Mouse (Mus musculus) megakaryocyte, embryonic 14.5 days (primary cell): ENCODE measurements around the gene Golga2. TPM values are rescaled to one million over a fixed set of nuclear protein-coding genes. Genes with fewer than 3 reads are reported as not detected.

Experiments used
- H3K27me3 ChIP-seq: replicated peaks from 2 replicates; pipeline ENCODE3; 2012; ENCODE audit warnings: inconsistent platforms
- H3K36me3 ChIP-seq: replicated peaks from 2 replicates; pipeline ENCODE3; 2012; ENCODE audit warnings: low read length, inconsistent platforms, mixed read lengths
- H3K4me1 ChIP-seq: 2 replicates; pipeline ENCODE4 v1.6.1; 2012; ENCODE audit warnings: inconsistent platforms
- H3K4me3 ChIP-seq: replicated peaks from 2 replicates; pipeline ENCODE3; 2012; ENCODE audit warnings: moderate library complexity, mild to moderate bottlenecking, inconsistent platforms
- H3K9me3 ChIP-seq: 2 replicates; pipeline ENCODE4 v1.6.1; 2012; ENCODE audit warnings: inconsistent platforms
- FLI1 ChIP-seq: IDR thresholded peaks from 2 replicates; pipeline ENCODE4 v1.6.1; 2012; ENCODE audit warnings: low read length, inconsistent platforms, mixed read lengths
- GATA1 ChIP-seq: IDR thresholded peaks from 3 replicates; pipeline ENCODE4 v1.6.1; 2012; ENCODE audit warnings: mixed read lengths, low read length, inconsistent platforms, borderline replicate concordance
- polyA plus RNA-seq: library from polyadenylated mRNA; stranded (reverse); fragments of >175 nt; gene quantifications from 2 replicates; pipeline ENCODE4 v1.2.3, GENCODE M21; 2012; ENCODE audit warnings: low replicate concordance; ENCODE audit not compliant: insufficient read depth

The Golga2 gene
- polyA plus RNA-seq, 1 experiment = 26.0 TPM

DNA sequence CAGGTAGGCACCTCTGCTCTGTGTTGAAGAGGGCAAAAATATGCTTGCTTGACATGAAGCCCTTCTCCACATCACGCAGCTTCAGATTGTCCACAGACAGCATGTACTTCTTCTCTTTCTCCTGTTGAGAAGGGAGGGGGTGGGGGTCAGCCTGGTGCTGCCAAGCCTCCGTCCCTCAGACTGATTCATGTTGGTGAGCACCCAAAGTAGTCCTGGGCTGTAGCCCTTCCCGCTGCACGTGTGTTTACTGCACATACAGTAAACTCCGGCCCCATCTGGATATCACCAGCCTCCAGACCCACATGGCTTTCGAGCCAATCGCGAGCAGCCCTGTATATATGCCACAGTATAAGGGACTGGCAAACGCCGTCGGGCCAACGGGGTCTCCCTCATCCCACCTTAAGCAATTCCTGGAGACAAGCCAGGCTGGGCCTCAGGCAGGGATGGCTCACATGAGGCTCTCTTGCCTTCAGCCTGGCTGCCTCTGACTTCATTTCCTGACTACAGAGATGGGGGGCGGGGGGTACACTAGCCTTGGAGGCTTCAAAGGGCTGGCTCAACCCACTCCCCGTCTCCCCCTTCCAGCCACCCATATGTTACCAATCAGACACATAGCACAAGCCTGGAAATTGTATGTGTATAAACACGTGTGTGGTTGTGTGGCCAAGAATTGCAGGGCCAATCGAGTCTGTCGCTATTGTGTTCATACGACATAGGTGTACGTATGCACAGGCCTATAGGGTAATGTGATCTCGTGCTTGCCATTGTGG, 29.9 kb downstream of the Golga2 start:
- H3K36me3 ChIP-seq = no peaks in the 10 kb centered on the region
- no peak overlapping the region for H3K4me3 ChIP-seq
- H3K27me3 ChIP-seq = peaks cover 80% of the 10 kb centered on the region
- H3K4me1 ChIP-seq = peaks cover 53% of the 10 kb centered on the region
- no peak for TF ChIP-seq GATA1
- no peak for TF ChIP-seq FLI1
- H3K9me3 ChIP-seq = no peaks in the 10 kb centered on the region

DNA sequence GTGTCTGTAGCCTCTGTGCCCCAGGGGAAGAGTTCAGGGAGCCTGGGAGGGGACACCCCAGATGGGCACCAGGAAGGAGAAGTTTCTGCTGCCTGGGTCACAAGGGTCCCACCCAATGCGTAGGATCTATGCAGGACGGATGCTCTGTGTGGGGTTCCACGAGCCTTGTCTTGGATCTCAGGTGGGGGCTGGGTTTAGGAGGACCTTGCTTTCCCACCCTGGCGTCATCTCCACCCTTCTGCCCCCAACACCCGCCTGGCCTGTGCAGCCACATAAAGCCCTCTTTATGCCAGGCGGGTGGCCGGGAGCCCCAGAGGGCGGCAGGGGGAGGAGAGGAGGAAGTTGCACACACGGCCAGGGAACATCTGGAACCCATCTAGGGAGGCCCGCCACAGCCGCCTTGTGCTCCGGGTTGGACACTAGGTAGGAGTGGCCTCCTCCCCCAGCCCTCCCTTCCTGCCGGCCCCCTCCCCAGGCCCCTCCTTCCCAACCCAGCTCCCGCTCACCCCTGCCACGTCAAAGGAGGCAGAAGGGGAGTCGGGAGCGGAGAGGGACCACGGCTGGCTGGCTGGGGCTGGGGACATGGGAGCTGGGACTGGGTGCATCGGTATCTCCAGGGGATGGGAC, 30.7 kb downstream of the Golga2 start:
- peaks cover 80% of the 10 kb centered on the region for H3K27me3 ChIP-seq

DNA sequence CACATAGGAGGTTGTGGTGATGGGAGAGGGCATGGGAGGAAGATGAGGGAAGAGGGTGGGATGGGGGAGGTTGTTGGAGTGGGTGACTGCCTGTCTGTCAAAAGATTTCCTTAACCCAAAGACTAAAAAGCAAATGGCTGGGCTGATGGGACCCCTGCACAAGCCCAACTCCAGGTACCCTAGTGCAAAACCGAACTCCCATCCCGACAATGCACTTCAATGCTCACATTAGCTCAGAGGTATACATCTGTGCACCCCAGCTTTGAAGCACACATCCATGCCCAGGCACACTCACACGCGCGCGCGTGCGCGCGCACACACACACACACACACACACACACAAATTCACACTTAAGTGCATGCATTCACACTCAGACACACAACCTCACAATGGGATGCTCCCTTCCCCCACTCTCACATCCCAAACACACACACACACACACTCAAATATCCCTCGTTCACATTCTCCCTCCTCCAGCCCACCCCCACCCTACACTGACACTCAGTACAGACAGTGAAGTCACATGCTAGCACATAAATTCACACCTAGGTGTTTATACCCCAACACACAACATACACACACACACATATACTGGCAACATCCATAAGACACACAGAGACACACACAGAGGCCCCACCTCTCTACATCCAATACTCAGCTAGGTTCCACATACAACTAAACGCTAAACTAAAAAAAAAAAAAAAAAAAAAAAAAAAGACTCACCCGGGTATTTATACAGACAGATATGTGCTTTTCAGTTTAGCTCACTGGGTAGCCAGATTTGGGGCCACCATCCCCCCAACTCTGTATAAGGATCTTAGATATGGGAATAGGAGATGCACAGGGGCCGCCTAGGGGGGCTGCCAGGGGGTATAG, 31.8 kb downstream of the Golga2 start:
- no peak for TF ChIP-seq GATA1
- Histone ChIP-seq H3K36me3 (no peaks in the 10 kb centered on the region), H3K4me3 (no peak overlapping the region), H3K9me3 (no peaks in the 10 kb centered on the region), H3K27me3 (peaks cover 79% of the 10 kb centered on the region), H3K4me1 (peaks cover 41% of the 10 kb centered on the region)

More for the DNA sequence above, 30.7 kb downstream of the Golga2 start:
- Histone ChIP-seq H3K4me1 (peaks cover 45% of the 10 kb centered on the region), H3K4me3 (peak overlapping the region; percentile 12), H3K36me3 (no peaks in the 10 kb centered on the region), H3K9me3 (no peaks in the 10 kb centered on the region)
- no peak for TF ChIP-seq FLI1
- no peak for TF ChIP-seq GATA1

DNA sequence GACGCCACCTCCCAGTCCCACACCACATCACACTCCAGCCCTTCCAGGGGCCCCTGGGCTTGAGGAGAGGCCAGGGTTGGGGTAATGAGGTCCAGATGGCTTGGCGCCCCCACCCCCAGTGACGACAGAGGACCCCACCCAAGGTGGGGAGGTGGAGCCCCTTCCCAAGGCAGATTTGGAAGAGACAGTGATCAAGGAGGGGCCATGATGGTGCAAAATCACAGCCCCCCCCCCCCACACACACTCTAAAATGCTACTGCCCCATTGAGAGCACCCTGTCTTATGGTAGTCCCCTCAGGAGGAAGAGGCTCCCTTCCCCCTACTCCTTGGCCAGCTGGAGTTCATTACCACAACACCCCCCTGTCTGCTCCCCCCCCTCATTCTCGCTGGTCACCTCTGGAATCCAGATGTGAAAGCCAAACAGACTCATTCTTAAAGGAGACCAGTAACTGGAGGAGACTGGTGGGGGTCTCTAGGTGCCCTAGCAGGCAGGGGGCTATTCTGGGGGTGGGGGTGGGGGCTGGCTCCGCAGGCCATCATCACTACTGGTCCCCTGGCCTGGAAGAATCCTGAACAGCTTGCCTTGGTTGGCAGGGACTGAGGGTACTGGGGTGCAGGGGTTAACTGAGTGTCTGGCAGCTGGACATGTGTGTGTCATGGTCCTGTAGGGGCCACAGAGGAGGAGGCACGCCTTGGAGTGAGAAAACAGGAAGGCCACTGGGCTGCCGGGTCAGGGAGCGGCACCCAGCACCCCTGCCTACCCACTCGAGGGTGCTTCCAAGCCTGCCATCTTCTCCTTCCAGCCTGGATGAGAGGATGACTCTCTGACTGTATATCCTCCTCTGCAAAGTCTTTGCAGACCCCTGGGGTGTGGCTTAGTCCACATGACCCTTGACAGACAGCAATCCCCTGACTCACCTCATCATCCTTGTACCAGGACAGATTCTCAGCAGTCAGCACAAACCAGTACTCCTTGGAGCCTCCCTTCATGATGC, 32.7 kb downstream of the Golga2 start:
- no peaks in the 10 kb centered on the region for H3K36me3 ChIP-seq
- H3K9me3 ChIP-seq = no peaks in the 10 kb centered on the region
- H3K4me3 ChIP-seq = no peak overlapping the region
- TF ChIP-seq GATA1 (no peak), FLI1 (no peak)
- peaks cover 38% of the 10 kb centered on the region for H3K4me1 ChIP-seq
- peaks cover 79% of the 10 kb centered on the region for H3K27me3 ChIP-seq

DNA sequence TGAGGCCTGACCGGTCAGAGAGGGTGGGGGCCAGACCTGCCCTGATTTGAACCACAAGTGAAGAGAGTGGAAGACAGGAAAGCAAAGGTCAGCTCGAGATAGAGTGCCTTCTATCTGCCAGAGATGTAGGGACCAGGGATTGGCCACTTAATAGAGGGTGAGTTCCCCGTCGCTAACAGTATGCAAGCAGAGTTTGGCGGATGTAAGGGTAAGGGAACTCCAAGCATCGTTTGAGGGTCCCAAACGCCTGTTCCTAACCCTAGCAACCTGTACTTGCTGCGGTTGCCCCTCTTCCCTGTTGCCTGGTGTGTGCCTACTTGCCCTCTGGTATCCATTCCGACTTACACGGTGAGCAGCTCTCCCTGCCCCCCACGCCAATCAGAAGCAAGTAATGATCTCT, 33.5 kb downstream of the Golga2 start:
- no peak overlapping the region for H3K4me3 ChIP-seq
- H3K27me3 ChIP-seq = peaks cover 77% of the 10 kb centered on the region
- TF ChIP-seq GATA1 (no peak), FLI1 (no peak)
- peaks cover 40% of the 10 kb centered on the region for H3K4me1 ChIP-seq
- H3K9me3 ChIP-seq = no peaks in the 10 kb centered on the region
- H3K36me3 ChIP-seq = no peaks in the 10 kb centered on the region

DNA sequence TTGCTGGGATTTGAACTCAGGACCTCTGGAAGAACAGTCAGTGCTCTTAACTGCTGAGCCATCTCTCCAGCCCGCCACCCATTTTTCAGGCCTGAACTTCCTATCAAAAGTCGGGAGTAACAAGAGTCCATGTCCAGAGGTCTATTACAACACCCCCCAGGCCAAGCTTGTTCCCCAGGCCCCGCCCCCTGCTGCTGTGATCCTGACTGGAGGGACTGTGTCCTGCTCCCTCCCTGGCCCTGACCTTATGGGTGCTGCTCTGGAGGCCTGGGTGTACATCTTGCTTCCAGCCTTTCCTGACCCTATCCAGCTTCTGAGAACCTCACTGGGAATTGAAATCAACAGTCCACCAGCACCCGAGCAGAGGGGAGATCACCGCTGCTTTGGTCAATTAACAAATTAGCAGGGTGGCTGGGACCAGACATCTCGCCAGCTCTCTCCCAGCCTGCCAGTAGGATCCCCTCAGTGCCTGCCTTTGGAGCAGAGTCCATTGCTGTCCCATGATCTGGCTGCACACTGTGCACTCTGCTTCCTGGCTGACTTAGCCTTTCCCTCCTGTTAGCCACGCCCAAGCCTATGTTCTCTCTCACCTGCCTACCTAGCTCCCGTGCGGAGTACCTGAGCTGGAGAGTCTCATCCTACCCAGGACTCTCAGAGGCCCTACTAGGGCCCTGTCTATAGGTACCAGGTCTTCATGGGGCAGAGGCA, 34.6 kb downstream of the Golga2 start:
- TF ChIP-seq FLI1 = no peak
- peaks cover 79% of the 10 kb centered on the region for H3K27me3 ChIP-seq
- H3K4me3 ChIP-seq = no peak overlapping the region

DNA sequence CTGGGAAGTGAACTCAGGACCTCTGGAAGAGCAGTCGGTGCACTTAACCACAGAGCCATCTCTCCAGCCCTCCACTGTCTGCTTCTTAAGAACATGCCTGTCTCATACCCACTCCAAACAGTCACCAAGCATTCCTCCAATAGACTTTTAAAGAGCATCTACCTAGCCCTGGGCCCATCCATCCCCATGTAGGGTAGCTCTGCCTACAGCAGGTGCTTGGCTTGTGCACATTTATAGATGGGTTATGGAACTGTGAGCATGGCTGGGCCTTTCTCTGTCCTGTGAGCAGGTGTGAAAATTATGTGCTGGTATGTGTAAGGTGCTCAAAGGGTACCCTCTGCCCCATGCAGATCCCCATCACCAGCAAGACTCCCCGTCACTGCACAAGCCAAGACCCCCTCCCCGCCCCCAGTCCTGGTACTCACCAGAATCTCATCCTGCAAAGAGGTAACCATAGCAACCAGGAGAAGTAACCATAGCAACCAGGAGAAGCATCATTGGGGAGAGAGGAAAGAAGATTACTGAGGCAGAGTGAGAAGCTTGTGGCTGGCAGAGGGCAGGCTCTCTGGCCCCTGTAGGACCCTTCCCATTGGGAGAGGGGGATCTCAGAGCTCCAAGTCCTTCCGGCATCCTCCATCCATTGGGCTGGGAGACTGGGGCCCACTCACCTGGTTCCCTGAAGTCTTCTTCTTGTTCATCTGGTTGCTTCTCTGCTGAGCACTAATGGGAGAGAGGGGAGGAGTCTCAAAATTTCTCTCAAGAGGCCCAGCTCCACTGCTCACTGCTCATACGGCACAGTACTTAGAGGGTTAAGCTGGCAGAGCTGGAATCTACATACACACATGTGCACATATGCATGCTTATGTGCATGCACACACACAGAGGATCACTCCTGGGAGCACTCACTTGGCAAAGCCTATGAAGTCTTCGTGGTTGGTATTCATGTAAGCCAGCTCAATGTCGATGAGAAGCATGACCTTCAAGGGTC, 35.9 kb downstream of the Golga2 start:
- TF ChIP-seq GATA1 (no peak), FLI1 (no peak)

More for the DNA sequence above, 34.6 kb downstream of the Golga2 start:
- Histone ChIP-seq H3K36me3 (no peaks in the 10 kb centered on the region), H3K9me3 (no peaks in the 10 kb centered on the region), H3K4me1 (peaks cover 38% of the 10 kb centered on the region)

DNA sequence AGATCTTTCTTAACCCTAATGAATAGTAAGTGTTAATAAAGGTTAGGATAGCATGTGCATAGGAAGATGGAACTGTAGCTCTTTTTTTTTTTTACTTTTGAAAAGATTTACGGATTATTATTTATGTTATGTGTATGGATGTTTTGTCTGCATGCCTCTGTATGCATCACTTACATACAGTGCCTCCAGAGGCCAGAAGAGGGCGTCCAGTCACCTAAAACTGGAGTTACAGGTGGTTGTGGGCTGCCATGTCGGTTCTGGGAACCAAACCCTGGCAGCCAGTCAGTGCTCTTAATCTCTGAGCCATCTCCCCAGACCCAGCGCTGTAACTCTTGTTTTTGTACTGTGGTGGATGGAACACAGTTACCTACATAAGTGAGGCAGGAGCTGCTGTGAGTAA, 37.1 kb downstream of the Golga2 start:
- Histone ChIP-seq H3K9me3 (no peaks in the 10 kb centered on the region), H3K36me3 (no peaks in the 10 kb centered on the region), H3K4me1 (peaks cover 21% of the 10 kb centered on the region), H3K27me3 (peaks cover 79% of the 10 kb centered on the region), H3K4me3 (no peak overlapping the region)
- TF ChIP-seq GATA1 = no peak
- no peak for TF ChIP-seq FLI1

More for the DNA sequence above, 35.9 kb downstream of the Golga2 start:
- H3K4me3 ChIP-seq = no peak overlapping the region
- peaks cover 25% of the 10 kb centered on the region for H3K4me1 ChIP-seq
- H3K9me3 ChIP-seq = no peaks in the 10 kb centered on the region
- no peaks in the 10 kb centered on the region for H3K36me3 ChIP-seq
- peaks cover 77% of the 10 kb centered on the region for H3K27me3 ChIP-seq
